Mouse (Mus musculus) erythroid progenitor cell, adult 5-6 weeks (primary cell): Measurements from ENCODE around the gene Trim12a. TPM values are rescaled to one million over a fixed set of nuclear protein-coding genes. Genes with fewer than 3 reads are reported as not detected.

Source experiments
- total RNA-seq, 2 experiments: library from RNA; stranded (forward) in 1 of 2; stranded (reverse) in 1 of 2; fragments of 150-400 nt in 1 of 2; fragments of 186-747, 209-891 nt in 1 of 2; gene quantifications; 2 replicates each; pipeline versions ENCODE4 v1.2.3 to v1.2.4; 2015 to 2017; ENCODE audit warnings: low replicate concordance in 2 of 2

Gene Trim12a
- total RNA-seq, 2 experiments from 2014 or later: 19.6 to 31.0 TPM

Other genes starting within 250 kb of the Trim12a start
- not detected in 2 replicates for gene Olfr644, start 243.6 kb downstream of the Trim12a start, total RNA-seq (2015; ENCODE audit: low replicate concordance)
- not detected in 2 replicates for gene Olfr644, start 243.6 kb downstream of the Trim12a start, total RNA-seq (2017; ENCODE audit: low replicate concordance)
- gene Olfr645, start 230.0 kb downstream of the Trim12a start, total RNA-seq (2015; ENCODE audit: low replicate concordance): not detected in 2 replicates
- not detected in 2 replicates for gene Olfr645, start 230.0 kb downstream of the Trim12a start, total RNA-seq (2017; ENCODE audit: low replicate concordance)
- not detected in 2 replicates for gene Olfr646, start 210.6 kb downstream of the Trim12a start, total RNA-seq (2015; ENCODE audit: low replicate concordance)
- gene Olfr646, start 210.6 kb downstream of the Trim12a start, total RNA-seq (2017; ENCODE audit: low replicate concordance): not detected in 2 replicates
- not detected in 2 replicates for gene Ubqln5, start 185.6 kb downstream of the Trim12a start, total RNA-seq (2015; ENCODE audit: low replicate concordance)
- gene Ubqln5, start 185.6 kb downstream of the Trim12a start, total RNA-seq (2017; ENCODE audit: low replicate concordance): not detected in 2 replicates
- not detected in 2 replicates for gene Olfr643, start 178.1 kb downstream of the Trim12a start, total RNA-seq (2015; ENCODE audit: low replicate concordance)
- gene Olfr643, start 178.1 kb downstream of the Trim12a start, total RNA-seq (2017; ENCODE audit: low replicate concordance): not detected in 2 replicates
- not detected in 2 replicates for gene Ubqln3, start 172.2 kb downstream of the Trim12a start, total RNA-seq (2015; ENCODE audit: low replicate concordance)
- gene Ubqln3, start 172.2 kb downstream of the Trim12a start, total RNA-seq (2017; ENCODE audit: low replicate concordance): not detected in 2 replicates
- not detected in 2 replicates for gene Ubqlnl, start 164.9 kb downstream of the Trim12a start, total RNA-seq (2015; ENCODE audit: low replicate concordance)
- gene Ubqlnl, start 164.9 kb downstream of the Trim12a start, total RNA-seq (2017; ENCODE audit: low replicate concordance): not detected in 2 replicates
- gene Olfm5, start 150.6 kb downstream of the Trim12a start, total RNA-seq (2015; ENCODE audit: low replicate concordance): not detected in 2 replicates
- not detected in 2 replicates for gene Olfm5, start 150.6 kb downstream of the Trim12a start, total RNA-seq (2017; ENCODE audit: low replicate concordance)
- gene Olfr648, start 132.1 kb downstream of the Trim12a start, total RNA-seq (2015; ENCODE audit: low replicate concordance): 0.72 and 1.3 TPM in 2 replicates
- 0.68 TPM in 1 of 2 replicates, not detected in the other for gene Olfr648, start 132.1 kb downstream of the Trim12a start, total RNA-seq (2017; ENCODE audit: low replicate concordance)
- gene Olfr649, start 119.5 kb downstream of the Trim12a start, total RNA-seq (2015; ENCODE audit: low replicate concordance): not detected in 2 replicates
- gene Olfr649, start 119.5 kb downstream of the Trim12a start, total RNA-seq (2017; ENCODE audit: low replicate concordance): 0.83 TPM in 1 of 2 replicates, not detected in the other
- 1.7 TPM in 1 of 2 replicates, not detected in the other for gene Trim6, start 96.7 kb downstream of the Trim12a start, total RNA-seq (2015; ENCODE audit: low replicate concordance)
- not detected in 2 replicates for gene Trim6, start 96.7 kb downstream of the Trim12a start, total RNA-seq (2017; ENCODE audit: low replicate concordance)
- 9.0 and 11.7 TPM in 2 replicates for gene Trim34a, start 71.0 kb downstream of the Trim12a start, total RNA-seq (2015; ENCODE audit: low replicate concordance)
- gene Trim34a, start 71.0 kb downstream of the Trim12a start, total RNA-seq (2017; ENCODE audit: low replicate concordance): 7.6 and 13.5 TPM in 2 replicates
- 2.5 TPM in 1 of 2 replicates, not detected in the other for gene Trim5, start 27.4 kb downstream of the Trim12a start, total RNA-seq (2015; ENCODE audit: low replicate concordance)
- 0.76 and 1.5 TPM in 2 replicates for gene Trim5, start 27.4 kb downstream of the Trim12a start, total RNA-seq (2017; ENCODE audit: low replicate concordance)
- gene Trim34b, start 14.0 kb upstream of the Trim12a start, total RNA-seq (2015; ENCODE audit: low replicate concordance): not detected in 2 replicates
- gene Trim34b, start 14.0 kb upstream of the Trim12a start, total RNA-seq (2017; ENCODE audit: low replicate concordance): not detected in 2 replicates
- 8.3 and 15.5 TPM in 2 replicates for gene Trim12c, start 37.9 kb upstream of the Trim12a start, total RNA-seq (2015; ENCODE audit: low replicate concordance)
- 11.5 and 22.8 TPM in 2 replicates for gene Trim12c, start 37.9 kb upstream of the Trim12a start, total RNA-seq (2017; ENCODE audit: low replicate concordance)
- 6.5 and 8.0 TPM in 2 replicates for gene Trim30b, start 54.4 kb upstream of the Trim12a start, total RNA-seq (2015; ENCODE audit: low replicate concordance)
- gene Trim30b, start 54.4 kb upstream of the Trim12a start, total RNA-seq (2017; ENCODE audit: low replicate concordance): 1.3 and 2.7 TPM in 2 replicates
- gene Trim30c, start 85.4 kb upstream of the Trim12a start, total RNA-seq (2015; ENCODE audit: low replicate concordance): not detected in 2 replicates
- 0.39 TPM in 1 of 2 replicates, not detected in the other for gene Trim30c, start 85.4 kb upstream of the Trim12a start, total RNA-seq (2017; ENCODE audit: low replicate concordance)
- 11.3 and 13.0 TPM in 2 replicates for gene Trim30a, start 149.7 kb upstream of the Trim12a start, total RNA-seq (2015; ENCODE audit: low replicate concordance)
- gene Trim30a, start 149.7 kb upstream of the Trim12a start, total RNA-seq (2017; ENCODE audit: low replicate concordance): 6.9 and 7.3 TPM in 2 replicates
- 4.0 and 6.7 TPM in 2 replicates for gene Trim30d, start 192.4 kb upstream of the Trim12a start, total RNA-seq (2015; ENCODE audit: low replicate concordance)
- gene Trim30d, start 192.4 kb upstream of the Trim12a start, total RNA-seq (2017; ENCODE audit: low replicate concordance): 1.4 and 3.0 TPM in 2 replicates
- not detected in 2 replicates for gene Olfr651, start 234.7 kb upstream of the Trim12a start, total RNA-seq (2015; ENCODE audit: low replicate concordance)
- not detected in 2 replicates for gene Olfr651, start 234.7 kb upstream of the Trim12a start, total RNA-seq (2017; ENCODE audit: low replicate concordance)
- gene Olfr652, start 245.4 kb upstream of the Trim12a start, total RNA-seq (2015; ENCODE audit: low replicate concordance): not detected in 2 replicates
- gene Olfr652, start 245.4 kb upstream of the Trim12a start, total RNA-seq (2017; ENCODE audit: low replicate concordance): not detected in 2 replicates